Mouse (Mus musculus) left cerebral cortex, postnatal 36 days (tissue): Measurements from ENCODE around the gene 1700021F05Rik. TPM values are rescaled to one million over a fixed set of nuclear protein-coding genes. Genes with fewer than 3 reads are reported as not detected.
"Not testable (repeated sequence)": the region's sequence is repeated elsewhere in the genome, so short reads cannot be mapped to it uniquely, and the experiment has no call there.

Experiments used
- DNase-seq, 2 experiments: peaks; one replicate each; pipeline ENCODE4 v3.0.0; 2021 to 2022; ENCODE audit warnings: low spot score in 2 of 2, mixed read lengths in 1 of 2
- intact Hi-C: fragments of 180-260 bp; cut with DNase I; formaldehyde crosslinking; loops from one replicate; pipeline ENCODE4 v1.15.1; 2025
- total RNA-seq, 2 experiments: library from RNA; stranded (reverse); gene quantifications; 2 replicates each; pipeline ENCODE4 v1.2.3; 2021

1700021F05Rik gene
- total RNA-seq, 2 experiments from 2014 or later: 38.7 to 39.9 TPM

GRCm38 (mm10) chr10:43549411-43549810 lies 8.6 kb upstream of the 1700021F05Rik start:
- DNase-seq: no peak
- intact Hi-C loops: no loop called here

GRCm38 (mm10) chr10:43541153-43541544 lies 355 bp upstream of the 1700021F05Rik start:
- no peak for DNase-seq
- intact Hi-C loops: loop anchor here (2.0 kb wide), 1 partner anchor 62 kb away; the partner anchor contains the start of gene Bend3

DNA sequence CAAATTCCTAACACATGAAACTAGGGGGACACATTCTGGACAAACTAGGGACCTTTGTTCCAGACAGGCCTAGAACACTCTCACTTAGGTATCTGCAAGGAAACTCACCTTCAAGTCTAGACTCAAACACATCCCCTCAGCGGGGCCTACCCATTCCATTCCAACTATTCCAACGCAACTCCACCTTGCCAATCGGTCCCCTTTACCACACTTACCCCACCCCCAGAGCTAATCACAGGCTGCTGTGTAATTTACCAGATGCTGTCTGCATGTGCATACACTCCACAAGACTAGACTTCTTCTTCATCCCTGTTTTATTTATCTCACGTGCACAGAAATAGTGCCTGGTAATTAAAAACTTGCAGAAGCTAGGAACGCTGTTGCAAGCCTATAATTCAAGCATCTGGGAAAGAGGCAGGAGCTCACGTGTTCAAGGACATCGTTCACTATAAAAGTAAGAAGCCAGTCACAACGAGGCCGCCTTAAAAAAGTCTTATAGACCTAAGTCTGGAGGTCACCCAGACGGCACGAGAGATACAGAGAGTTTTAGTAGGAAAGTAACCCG lies 966 bp downstream of the 1700021F05Rik start:
- intact Hi-C loops: loop anchor here (2.0 kb wide), 1 partner anchor 61 kb away; the partner anchor contains the start of gene Bend3
- DNase-seq: no peak

- intact Hi-C loops: no loop called here
- no peak for DNase-seq
Measured at GRCm38 (mm10) chr10:43538831-43539230, 2.0 kb downstream of the 1700021F05Rik start.

DNA sequence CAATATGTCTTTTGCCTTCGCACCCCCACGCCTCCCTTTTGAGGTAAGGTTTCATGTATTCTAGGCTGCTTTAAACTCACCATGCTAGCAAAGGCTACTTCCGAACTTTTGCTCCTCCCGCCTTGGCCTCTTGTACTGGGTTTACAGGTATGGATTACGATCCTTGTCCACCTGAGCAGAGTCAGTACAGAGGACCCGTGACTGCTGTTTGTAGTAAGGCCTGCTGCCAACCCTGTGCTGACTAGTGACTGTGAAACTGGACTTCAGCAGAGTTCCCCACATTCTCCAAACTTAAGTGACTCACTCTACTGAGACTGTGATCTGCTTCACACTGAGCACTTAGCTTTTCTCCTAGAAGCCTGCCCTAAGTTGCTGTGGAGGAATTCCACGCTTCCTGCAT lies 3.1 kb downstream of the 1700021F05Rik start:
- intact Hi-C loops: no loop called here
- DNase-seq: no peak

DNA sequence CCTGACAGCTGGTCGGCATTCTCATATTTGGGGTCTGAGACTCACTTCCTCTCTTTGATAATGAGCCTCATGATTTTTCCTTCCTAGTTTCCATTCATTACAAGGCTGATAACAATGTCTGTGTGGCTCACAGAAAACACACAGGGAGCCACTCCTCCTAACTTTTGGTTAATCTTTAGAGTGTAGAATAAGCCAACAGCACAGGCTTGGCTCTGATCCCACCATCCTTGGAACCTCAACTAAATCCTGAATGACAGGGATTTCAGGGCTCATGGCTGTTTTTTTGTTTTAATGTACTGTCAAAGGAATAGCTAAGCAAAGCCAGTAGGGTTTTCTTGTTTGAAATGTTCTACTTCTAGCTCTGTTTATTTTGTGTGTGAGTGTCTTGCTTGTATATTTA lies 6.4 kb downstream of the 1700021F05Rik start:
- intact Hi-C loops: no loop called here
- DNase-seq: no peak

DNA sequence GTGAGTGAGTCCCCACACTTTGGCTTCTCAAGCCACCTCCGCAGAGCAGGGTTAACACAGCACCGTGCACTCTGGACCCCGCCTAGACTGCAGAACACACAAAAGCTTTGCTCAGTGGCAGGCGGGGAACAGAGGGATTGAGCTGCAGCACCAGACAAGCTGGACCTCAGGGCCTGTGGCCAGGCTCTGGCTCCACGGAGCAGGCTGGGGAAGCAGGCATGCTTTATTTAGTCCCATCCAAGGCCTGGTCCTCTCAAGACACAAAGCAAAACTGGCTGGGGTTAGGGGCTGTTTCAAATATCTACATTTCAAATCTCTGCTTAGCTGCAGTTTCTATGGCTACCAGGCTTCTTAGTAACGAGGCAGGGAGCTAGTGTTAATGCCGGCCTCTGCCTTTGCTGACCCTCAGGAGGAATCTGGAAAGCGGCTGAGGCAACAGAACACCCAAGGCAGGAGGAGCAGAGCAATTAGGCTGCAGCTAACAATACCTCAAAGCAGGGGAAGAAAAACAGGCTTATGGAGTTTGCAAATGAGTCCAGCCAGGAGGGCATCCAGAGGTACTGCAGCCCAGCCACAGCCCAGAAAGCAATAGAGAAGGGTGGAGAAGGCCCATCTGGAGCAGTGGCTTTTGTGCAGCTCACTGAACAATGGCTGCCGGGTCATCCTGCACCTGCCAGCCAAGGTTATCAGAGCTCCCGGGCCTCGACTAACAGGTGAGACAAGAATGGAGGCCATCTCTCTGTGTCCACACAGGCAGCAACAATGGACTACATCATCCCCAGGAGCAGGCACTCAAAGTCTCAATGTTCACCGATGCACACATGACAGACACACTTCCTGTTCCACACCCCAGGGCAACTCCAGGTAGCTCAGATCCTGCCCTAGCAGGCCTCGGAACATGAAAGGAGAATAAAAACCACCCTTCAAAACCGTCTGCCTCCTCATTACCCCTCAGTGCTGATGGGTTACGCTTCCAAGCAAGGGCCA lies 13.2 kb downstream of the 1700021F05Rik start:
- no peak for DNase-seq
- intact Hi-C loops: no loop called here

DNA sequence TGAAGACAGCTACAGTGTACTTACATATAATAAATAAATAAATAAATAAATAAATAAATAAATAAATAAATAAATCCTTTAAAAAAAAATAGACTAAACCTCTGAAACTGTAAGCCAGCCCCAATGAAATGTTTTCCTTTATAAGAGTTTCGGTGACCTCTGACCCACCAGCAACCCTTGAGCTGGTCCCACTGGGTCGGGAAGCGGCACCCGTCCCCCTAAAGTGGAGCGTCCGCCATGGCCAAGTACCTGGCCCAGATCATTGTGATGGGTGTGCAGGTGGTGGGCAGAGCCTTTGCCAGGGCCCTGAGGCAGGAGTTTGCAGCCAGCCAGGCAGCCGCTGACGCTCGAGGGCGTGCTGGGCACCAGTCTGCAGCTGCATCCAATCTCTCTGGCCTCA lies 16.9 kb downstream of the 1700021F05Rik start, which contains the start of gene Gm9803:
Gene Gm9803 (plus strand): TSS at position 154 of the 400 bp plus-strand sequence.
- intact Hi-C loops, DNase-seq: not testable (repeated sequence)

- intact Hi-C loops: no loop called here
- DNase-seq: no peak
Measured at GRCm38 (mm10) chr10:43519977-43520376, 20.8 kb downstream of the 1700021F05Rik start.

DNA sequence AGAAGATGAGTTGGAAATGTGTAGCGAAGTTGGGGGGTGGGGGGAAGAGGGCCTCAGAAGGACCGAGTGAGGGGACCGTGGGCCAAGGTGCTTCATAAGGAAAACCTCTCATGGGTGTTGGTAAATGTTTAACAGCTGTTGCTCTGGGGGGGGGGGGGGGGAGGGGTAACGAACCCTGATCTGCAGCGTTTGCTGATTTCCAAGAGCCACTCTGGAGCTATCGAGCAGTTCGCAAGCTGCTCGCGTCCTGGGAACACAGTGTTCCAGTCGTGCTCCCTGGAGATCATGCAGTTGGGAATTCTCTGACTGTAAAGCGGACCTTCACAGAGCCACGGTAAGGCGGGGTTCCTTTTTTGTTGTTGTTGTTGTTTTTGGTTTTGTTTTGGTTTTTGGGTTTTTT lies 22.4 kb downstream of the 1700021F05Rik start:
- DNase-seq: no peak
- intact Hi-C loops: no loop called here

DNA sequence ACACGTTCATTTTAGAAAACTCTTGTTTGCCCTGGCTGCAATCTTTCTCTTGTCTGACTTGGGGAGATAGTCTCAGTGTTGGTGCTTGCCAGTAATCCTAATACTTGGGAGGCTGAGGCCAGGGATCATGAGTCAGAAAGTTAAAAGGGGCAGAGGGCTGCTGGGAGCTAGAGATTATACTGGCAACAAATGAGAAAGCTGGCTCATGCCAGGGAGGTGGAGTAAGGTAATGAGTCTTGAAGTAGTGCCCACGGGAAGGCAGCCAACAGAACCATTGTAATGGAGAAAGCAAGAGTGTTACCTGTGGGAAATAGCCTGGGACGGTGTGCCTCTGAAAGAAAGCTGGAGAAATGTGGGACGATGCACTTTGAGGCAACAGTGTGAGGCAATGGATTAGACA lies 23.0 kb downstream of the 1700021F05Rik start:
- DNase-seq: no peak
- intact Hi-C loops: no loop called here

- intact Hi-C loops: no loop called here
- no peak for DNase-seq
Measured at GRCm38 (mm10) chr10:43516992-43517660, 23.7 kb downstream of the 1700021F05Rik start.

DNA sequence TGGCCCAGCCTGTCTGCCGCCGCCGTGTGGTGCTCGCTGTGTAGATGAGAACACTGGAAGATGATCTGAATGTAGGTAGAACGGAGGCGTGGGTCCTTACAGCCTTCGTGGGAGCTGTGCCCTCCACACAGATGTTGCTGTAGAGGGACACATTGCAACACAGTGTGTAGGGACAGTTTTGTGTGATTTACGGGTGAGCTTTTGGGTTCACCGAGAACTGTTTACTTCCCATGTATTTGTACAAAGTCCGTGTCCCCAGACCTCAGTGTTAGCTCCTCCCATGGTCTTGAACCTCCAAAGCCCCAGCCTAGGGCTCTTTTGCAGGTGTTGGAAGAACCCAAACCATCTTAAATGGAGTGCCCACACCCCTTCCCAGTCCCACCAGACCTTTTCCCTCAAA lies 27.8 kb downstream of the 1700021F05Rik start:
- intact Hi-C loops: no loop called here
- no peak for DNase-seq

DNA sequence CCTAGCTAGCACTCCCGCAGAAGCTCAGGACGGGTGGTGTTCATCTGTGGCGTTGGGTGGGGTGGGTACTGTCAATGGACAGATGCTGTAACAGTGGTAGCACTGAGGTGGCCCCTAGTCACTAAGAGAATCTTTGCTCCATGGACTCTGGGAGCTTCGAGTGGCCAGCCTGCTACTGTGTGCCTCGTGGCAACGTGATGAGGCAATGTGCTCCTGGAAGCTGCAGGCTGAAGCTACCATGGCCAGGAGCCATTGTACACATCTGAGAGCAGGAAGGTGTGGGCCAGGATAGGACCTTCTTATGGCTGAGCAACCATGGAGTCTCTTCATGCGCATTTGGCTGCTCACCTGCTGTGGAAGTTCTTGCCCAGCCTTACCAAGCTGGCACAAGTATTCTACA lies 31.6 kb downstream of the 1700021F05Rik start:
- DNase-seq: no peak
- intact Hi-C loops: no loop called here

DNA sequence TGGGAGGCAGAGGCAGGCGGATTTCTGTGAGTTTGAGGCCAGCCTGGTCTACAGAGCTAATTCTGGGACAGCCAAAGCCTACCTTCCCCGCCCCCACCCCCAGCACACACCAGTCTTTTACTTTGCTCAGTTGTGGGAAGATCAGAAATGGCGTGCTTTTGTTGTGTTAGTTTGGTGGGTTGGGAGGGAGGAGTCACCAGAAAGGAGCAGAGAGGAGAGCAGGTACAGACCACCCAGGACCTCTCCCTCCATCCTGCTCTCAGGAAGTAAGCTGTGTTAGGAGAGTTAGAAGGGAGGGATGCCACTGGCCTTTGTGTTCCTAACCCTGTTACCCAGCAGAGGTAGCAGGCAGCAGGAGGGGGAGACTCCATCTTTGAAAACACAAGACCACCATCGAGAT lies 33.7 kb downstream of the 1700021F05Rik start:
- no peak for DNase-seq

DNA sequence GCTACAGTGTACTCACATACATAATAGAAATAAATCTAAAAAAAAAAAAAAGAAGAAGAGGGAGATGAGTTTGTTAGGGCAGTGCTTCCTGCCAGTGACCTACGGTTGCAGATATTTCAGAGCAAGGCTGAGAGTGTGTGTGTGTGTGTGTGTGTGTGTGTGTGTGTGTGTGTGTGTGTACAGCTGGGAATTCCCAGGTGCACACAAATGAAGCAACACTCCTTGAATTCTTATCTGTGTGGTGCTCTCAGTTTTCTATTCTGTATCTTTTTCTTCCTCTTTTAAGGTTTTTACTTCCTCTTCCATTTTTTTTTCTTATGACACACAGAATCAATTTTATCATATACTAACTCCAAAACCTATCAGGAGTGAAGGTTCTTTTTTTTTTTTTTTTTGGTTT lies 36.5 kb downstream of the 1700021F05Rik start:
- DNase-seq: no peak
- intact Hi-C loops: no loop called here

More for the DNA sequence above, 33.7 kb downstream of the 1700021F05Rik start:
- intact Hi-C loops: no loop called here

DNA sequence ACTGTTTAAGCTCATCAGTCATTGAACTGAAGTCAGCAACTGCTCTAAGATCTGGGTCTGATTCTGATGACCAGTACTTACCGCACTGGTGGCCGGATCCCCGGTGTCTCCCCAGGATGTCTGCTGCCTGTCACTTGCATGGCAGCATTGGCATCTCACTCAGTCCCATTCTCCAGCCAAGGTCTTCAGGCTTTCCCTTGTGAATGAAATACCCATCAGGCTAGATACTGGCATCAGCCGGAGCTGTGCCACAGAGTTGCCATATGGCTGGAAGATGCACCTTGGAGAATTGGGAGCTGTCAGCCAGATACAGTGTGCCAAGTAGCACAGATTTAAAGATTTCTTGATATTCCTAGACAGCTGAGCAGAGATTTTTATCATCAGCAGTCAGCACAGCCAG lies 38.2 kb downstream of the 1700021F05Rik start:
- DNase-seq: no peak
- intact Hi-C loops: no loop called here

DNA sequence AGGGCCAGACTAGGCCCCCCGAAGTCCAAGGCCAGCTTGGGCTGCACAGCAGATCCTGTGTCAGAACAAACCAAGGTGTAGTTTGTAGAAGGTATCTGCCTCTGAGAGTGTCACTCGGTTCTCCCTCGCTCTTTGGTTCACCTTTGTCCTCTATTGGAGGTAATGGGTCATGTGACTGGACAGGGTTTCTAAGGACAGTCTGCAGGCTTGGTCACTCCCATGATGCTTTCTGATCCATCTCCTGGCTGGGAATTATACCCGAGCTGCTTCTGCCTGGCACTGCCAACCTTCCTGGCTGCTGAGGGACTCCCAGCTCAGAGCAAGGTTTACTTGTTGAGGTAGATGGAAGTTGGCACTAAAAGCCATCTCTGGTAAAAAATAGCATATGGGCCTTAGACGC lies 49.9 kb downstream of the 1700021F05Rik start:
- DNase-seq: no peak
- intact Hi-C loops: no loop called here

DNA sequence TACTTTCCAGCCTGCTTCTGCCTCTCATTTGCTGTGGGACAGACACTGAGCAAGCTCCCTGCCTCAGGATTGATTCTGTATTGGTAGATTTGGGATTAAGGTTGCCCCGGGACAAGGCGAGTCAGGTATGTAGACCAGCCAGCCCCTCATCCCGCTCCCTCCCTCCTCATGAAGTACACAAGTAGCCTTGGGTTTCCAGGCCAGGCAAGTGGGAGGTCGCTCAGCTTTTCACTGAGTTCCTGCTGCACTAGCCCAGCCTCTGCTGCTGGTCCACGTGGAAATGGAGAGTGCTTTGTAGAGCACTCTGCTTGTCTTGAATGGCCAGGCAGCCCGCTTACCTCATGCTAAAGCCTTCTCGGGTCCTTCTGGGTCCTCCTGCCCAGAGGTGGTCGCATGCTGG lies 50.8 kb downstream of the 1700021F05Rik start:
- intact Hi-C loops: no loop called here

DNA sequence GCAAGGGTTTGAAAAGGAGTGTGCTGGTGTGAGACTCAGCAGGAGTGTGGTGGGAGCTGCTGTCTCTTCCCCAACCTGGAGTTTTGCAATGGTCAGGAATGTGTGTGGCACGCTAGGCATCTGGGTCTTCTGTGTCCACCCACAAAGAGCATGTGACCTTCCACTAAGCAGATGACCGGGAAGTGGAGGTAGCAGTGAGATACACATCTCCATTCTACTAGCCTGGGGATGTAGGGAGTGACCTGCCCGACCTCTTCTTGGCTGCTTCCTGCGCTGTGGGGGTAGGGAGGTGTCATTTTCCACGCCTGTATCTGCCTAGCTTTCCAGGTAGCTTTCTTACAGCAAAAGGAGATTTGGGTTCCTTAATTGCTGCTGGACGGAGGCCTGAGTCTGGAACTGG lies 51.2 kb downstream of the 1700021F05Rik start:
- no peak for DNase-seq
- intact Hi-C loops: no loop called here

More for the DNA sequence above, 50.8 kb downstream of the 1700021F05Rik start:
- DNase-seq: no peak
